Mouse (Mus musculus): Measurements from ENCODE around the gene Ubr3. TPM values are rescaled to one million over a fixed set of nuclear protein-coding genes. Genes with fewer than 3 reads are reported as not detected.

Gene Ubr3
- total RNA-seq, 2 experiments from 2014 or later: 207 to 208 TPM

DNA sequence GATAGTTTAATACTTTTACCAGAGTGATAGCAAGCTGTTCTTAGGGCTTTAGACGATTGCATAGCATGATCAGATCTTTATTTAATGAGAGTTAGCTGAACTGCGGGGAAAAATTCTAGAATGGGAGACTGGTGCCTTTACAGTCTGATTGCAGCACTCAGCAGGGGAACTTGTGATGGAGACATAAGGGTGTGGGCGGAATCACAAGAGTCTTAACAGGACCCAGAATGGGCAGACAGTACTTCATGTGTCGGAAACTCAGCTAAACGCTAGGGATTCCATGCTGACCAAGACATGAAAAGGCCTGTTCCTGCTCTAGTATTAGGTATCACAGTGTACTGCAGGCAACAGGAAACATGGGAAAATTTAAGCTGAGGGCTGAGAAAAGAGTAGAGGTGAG is 128.7 kb downstream of the Ubr3 start:
- DNase-seq (ENCODE audit: low spot score): no peak

DNA sequence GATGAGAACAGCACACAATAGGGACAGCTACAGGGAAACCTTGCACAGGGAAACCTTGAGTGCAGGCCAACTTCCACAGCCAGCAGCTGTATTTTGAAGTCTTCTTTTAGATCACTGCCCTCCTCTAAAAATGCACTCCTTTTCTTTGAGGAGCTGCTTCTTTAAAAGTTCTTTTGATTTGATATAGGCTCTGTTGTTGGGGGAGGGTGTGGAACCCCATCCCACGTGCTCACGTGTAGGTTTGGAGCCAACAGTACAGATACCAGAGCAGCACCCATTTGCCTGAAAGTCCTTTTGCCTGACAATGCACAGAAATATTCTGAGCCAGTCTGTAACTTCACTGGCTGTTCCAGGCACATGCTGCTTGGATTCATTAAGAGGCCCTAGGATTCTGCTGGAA is 134.4 kb downstream of the Ubr3 start:
- no peak for DNase-seq (ENCODE audit: low spot score)

DNA sequence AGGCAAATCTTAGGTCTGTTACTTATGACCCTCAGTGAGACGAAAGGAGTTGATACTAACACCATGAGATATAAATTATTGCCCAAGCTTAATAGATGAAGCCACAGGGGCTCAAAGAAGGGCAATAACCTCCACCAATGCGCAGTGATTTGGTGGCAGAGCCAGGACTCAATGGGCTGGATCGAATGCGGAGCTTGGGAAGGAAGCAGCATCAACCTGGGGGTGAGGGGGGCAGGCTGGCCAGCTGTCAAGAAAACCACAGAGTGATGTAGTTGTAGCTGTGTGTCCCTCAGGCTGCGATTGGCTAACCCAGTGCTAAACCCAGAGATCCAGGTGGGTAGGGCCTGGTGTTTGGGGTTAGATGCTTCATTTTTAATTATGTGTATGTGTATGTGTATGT is 137.8 kb downstream of the Ubr3 start:
- DNase-seq (ENCODE audit: low spot score): no peak

DNA sequence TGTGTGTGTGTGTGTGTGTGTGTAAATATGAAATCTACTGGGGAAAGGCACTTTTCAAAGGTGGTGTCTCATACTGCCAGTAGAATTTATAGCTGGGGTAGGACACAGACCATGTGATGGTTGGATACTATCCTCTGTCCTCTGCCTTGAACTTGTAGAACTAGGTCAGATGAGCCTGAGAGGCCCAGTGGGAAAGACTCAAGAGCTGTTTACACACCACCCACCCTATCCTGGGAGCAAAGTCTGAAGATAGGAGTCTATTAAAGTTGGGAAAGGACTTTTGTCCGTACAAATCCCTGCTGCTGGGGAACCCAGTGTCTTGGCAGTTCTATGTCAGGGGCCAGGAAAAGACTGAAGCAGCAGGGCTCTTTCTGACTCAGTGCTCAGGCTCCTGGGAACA is 138.3 kb downstream of the Ubr3 start:
- no peak for DNase-seq (ENCODE audit: low spot score)

DNA sequence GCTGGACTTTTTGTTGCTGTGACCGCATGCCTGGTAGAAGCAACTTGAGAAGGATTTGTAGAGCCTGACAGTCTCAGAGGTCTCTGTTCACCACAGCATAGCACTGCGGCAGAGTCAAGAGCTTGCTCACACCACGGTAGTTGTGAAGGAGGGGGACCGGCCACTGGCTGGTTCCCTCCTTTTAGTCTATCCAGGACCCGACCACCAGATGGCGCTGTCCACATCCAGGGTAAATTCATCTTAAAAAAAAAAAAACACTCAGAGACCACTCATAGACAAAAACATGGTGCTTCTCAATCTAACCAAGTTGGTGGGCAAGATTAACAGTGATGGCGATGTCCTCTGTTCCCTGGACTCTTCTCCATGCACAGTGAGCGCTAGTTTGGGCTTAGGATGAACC is 140.2 kb downstream of the Ubr3 start:
- DNase-seq (ENCODE audit: low spot score): no peak

DNA sequence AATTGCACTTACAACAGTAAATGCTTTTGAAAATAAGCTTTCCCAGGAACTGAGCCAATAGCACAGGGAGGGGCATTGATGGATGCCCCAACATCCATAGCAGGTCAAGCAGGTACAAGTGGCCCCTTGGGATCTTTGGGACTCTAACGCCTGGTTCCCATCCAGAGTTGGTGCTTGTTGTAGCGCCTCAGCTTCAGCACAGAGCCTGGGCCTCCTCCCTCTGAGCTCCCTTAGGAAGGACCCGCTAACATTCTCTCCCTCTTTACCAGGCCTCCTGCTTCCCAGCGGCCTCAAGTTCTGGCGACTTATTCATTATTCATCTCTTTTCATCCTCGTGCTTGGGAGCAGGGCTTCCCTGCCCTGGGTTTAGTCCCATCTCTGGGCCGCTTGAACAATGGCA is 141.7 kb downstream of the Ubr3 start, which contains the start of gene Myo3b:
TSS of gene Myo3b (plus strand) at position 375 of the 400 bp plus-strand sequence.
- DNase-seq (ENCODE audit: low spot score): no peak

DNA sequence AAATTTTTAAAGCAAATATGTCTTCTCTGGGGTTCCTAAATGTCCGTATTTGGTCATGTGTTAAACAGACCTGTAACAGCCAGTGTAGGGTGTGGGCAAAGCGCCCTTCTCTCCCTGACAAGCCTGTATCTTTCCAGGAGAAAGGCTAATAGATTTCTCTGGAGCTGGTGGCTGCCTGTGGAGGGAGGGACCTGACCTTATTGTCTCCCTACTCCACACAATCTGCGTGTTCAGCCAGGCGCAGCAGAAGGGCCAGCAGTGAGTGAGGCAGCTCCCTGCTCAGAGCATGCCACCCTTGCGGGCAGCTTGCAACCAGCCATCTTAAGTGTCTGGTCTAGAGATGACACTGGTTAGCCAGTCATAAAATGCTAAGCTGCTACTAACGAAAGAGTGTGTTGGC is 147.4 kb downstream of the Ubr3 start:
- DNase-seq (ENCODE audit: low spot score): no peak

DNA sequence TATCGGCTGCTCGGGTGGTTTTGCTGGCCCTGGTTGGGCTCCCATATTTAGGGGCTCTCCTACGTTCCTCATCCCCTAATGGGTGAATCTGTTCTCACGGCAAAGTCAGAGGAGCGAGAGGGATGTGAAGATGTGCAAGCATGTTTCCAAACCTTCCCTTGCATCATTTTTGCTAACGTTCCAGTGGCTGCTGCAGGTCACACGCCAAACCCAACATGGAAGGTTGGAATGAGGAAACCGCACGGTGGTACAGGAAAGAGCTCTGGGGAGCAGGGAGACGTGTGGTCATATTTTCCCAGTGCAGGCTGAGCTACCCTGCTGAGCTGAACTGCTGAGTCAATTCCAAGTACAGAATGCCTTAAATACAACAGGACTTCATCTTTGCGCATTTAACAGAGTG is 150.8 kb downstream of the Ubr3 start:
- DNase-seq (ENCODE audit: low spot score): no peak

DNA sequence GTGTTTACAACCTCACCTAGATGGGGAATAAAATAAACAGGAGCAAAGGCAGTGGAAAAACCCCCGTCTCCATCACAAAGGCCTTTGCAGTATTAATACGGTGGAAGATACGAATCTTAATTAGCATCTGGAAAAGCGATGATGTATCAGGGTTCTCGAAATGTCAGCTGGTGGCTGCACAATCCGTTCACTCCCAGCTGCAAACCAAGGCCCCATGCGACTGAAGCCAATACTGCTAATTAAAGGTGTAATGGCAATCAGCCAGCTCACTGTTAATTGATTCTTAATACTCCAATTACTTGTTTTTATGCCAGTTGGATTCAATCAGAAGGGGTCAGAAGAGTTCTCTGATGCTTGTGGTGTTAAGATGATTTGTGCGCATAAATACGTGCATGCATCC is 156.8 kb downstream of the Ubr3 start:
- no peak for DNase-seq (ENCODE audit: low spot score)

DNA sequence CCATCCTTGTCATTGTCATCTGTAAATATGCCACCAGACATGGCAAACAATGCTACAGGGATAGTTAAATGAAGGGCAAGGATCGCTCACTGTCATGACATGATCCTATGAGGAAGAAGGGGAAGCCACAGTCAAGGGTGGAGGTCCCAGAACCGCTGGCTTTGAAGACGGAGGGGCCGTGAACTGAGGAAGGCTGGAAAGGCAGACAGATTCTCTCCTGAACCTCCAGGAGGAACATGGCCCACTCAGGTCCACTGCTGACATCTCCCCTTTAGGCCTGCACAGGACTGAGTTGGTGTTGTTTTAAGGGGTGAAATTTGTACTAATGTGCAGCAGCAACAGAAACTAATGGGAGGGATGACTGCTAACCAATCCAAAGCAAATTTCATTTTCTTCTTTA is 161.2 kb downstream of the Ubr3 start:
- no peak for DNase-seq (ENCODE audit: low spot score)

DNA sequence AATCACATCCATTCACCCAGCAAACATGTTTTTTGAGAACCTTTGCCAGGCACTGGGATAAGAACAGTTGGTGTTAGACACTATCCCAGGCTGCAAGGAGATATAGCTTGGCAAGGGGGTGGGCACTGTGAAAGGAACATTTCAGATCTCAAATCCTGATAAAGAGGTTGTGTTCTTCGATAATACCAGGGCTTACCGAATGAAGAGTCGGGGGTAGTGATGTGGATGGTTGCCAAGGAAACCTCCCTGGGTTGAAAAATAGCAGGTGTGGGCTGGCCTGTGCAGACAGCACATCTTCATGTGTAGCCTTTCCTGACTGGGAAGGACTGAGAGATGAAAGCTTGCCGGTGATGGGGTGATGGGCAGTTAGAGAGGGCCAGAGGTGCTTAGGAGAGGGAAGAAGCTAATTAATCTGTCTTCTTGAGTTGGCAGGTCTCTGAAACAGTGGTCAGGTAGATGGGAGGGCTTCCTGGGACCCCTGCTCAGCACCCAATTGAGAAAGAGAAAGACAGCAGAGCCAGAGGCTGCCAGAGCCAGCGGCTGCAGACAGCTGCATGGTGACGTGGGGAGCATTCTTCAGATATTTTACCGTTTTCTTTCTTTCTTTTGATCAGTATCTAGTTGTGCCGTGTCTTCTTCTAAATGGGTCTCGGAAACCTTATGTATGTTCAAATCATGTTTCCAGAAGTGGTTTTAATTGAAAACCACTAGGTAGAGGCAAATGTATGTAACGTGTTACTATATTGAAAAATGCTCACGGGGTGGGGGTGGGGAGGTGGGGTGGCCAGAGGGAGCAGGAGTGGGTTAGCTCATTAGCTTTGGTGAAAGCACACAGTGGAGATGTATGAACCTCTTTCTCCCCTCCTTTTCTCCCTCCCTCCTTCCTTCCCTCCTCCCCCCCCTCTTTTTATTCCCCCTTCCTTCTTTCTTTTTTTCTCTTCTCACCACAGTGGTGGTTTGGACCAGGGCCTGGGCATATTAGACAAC is 163.6 kb downstream of the Ubr3 start:
- no peak for DNase-seq (ENCODE audit: low spot score)

DNA sequence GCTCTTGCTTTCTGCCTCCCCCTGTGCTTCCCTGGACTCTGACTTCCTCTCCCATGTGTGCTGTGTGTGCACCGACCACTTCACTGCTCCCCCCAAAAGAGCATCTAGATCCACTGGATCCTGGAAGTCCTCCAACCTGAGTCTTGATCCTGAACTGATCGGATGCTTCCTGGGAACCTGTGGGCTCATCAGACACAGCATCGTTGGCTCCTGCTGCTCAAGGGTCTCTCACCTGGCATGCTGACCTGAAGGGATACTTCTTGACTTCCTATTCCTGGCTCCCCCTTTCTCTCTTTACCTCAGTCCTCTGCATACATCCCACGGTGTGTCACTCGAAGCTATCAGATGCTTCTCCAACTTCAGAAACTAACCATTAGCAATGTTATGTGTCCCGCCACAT is 168.1 kb downstream of the Ubr3 start:
- no peak for DNase-seq (ENCODE audit: low spot score)

DNA sequence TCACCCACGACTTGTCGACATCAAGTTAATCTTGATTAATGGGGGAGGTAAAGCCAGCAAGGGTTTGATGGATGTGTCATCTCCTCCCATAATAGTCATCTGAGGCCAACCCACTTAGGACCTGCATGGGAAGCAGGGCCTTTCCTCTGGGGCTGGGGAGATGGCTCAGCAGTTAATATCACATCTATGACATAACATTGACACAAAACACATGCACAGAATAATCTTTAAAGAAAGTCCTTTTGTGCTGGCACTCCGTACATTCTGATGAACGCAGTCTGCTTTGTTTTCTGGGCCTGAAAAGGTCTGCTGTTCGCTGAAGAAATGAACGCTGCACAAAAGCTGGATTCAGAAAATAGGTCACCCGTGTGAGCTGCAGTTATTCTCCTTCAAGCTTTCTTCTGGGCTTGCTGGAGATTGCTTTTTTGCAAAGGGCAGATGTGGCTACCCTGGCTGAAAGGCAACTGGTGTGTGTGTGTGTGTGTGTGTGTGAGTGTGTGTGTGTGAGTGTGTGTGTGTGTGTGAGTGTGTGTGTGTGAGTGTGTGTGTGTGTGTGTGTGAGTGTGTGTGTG is 168.8 kb downstream of the Ubr3 start:
- no peak for DNase-seq (ENCODE audit: low spot score)

DNA sequence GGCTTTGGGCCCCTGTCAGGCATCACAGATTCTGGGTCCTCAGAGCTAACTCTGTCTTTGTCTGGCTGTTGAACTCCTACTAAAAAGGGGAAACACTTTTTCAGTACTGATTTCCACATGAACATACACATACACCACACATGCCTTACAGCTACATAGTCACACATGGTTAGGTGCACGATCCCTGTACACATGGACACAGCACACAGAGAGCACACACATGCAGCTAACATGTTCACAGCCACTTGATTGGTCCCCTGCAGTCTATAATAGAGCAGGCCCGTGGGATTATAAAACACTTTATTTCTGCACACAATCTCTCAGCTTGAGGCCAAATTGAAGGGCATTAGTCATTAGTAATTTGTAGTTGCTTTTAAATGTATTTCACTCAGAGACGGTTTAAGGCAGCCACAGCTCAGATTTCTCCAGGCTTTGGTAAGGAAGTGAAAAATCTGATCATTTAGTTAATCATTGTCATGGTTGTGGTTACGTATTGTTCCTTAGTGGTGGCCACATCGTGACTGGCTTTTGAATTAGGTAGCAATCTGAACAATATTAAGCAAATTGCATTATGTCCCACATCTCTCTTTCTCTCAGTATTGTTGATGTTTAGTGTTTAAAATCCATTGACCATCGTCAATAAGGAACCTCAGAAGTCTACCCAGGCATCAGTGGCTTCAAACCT is 169.4 kb downstream of the Ubr3 start:
- no peak for DNase-seq (ENCODE audit: low spot score)

DNA sequence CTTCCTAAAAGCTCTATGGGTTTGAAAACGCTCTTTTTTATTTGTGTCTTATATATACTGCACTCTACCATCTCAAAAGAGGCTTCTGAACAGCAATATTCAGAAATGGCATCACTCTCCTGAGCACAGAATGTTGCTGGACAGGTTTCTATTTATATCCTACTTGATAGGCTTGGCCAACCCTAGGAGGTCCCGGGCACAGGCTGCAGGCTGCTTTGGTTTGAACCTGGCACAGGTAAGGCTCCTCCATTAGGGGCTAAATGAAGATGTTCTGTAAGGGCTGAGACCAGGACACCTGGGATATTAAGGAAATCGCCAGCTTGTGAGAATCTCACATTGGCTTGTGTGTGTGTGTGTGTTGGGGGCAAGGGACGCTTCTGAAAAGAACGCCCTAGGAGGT is 172.8 kb downstream of the Ubr3 start:
- DNase-seq (ENCODE audit: low spot score): no peak

Other genes starting within 250 kb of the Ubr3 start
- gene Klhl41, start 227.1 kb upstream of the Ubr3 start, total RNA-seq (2021): 100 to 1,000 TPM; 665 to 708 TPM
- 10 to 100 TPM; 16.0 to 16.2 TPM for gene Fastkd1, start 183.7 kb upstream of the Ubr3 start, total RNA-seq (2021)
- gene Ppig, start 174.7 kb upstream of the Ubr3 start, total RNA-seq (2021): 10 to 100 TPM; 29.0 to 34.0 TPM
- gene Ccdc173, start 107.7 kb upstream of the Ubr3 start, total RNA-seq (2021): under 1 TPM; 0.45 to 0.50 TPM
- gene Phospho2, start 107.6 kb upstream of the Ubr3 start, total RNA-seq (2021): 10 to 100 TPM; 18.6 to 20.7 TPM
- 10 to 100 TPM in 1 of 2 experiments, 1 to 10 TPM in 1; 6.8 to 14.5 TPM for gene Klhl23, start 75.3 kb upstream of the Ubr3 start, total RNA-seq (2021)
- 10 to 100 TPM; 59.8 to 60.6 TPM for gene Ssb, start 35.7 kb upstream of the Ubr3 start, total RNA-seq (2021)
- gene Mettl5, start 11.6 kb upstream of the Ubr3 start, total RNA-seq (2021): 10 to 100 TPM; 14.2 to 15.8 TPM
- gene Myo3b, start 141.9 kb downstream of the Ubr3 start, total RNA-seq (2021): not detected